Mouse (Mus musculus) layer of hippocampus, adult 9-10 months (tissue): ENCODE measurements at regions not wholly inside any gene's neighbourhood (a gene's known extent, or its start where the extent isn't known, plus 50 kb on each side); places are given as distances from the start of the nearest gene placed in this dataset.

Source experiments
- DNase-seq: peaks from one replicate; pipeline ENCODE4 v3.0.0; 2022; ENCODE audit warnings: low spot score

DNA sequence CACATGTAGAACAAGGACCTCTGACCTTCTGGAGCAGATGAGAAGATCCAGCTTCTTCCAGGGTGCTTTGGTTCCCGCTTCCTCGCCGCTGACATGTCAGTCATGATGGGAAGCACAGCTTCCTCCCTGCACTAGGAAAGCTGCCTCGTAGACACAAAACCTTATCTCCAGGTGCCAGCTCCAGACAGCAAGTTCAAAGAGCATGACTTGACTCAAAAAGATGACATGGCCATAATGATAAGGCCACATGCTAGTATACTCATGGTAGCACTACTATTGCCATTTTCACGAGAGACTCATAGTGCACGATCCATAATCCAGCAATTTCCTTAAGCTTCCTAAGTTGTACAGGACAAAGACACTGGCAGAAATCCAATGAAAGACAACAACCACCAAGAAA, 272.1 kb downstream of the Gm9195 start:
- no peak for DNase-seq

DNA sequence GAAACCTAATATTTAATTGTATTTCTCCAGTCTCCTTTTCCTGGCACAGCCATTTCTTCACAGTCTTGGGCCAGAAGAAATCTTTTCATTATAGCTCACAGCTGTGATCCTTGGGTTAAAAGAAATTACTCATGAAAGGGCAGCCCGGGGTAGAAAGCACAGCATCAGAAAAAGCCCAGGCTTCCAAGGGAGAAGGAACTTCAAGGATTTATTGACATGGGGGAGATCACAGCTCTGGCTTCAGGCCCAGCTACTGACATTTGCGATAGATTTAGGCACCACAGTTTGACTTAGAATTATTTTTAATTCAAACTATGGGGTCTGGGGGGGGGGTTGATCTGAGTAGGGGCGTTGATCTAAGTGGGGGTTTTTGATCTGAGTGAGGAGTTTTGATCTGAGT, 291.3 kb downstream of the Gm9195 start:
- DNase-seq: no peak

DNA sequence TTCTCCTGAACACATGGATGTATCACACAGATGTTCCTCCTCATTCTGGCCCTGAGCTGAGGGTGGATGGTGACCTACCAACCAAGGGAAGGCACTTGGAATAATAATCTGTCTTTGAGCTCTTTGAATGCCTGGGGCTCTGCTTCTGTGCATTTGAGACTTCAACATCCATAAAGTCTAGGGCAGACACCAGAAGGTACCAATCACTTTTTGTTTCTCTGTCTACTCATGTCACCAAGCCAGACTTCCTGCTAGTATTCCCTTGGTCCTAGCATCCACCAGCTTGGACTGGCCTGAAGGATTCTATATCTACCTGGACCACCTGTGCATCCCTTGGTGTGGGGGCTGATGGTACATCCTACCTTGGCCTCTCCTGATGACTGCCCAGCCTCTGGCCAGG, 291.7 kb downstream of the Gm9195 start:
- no peak for DNase-seq

GRCm38 (mm10) chr14:72197972-72198371, 293.7 kb downstream of the Gm9195 start:
- DNase-seq: no peak

DNA sequence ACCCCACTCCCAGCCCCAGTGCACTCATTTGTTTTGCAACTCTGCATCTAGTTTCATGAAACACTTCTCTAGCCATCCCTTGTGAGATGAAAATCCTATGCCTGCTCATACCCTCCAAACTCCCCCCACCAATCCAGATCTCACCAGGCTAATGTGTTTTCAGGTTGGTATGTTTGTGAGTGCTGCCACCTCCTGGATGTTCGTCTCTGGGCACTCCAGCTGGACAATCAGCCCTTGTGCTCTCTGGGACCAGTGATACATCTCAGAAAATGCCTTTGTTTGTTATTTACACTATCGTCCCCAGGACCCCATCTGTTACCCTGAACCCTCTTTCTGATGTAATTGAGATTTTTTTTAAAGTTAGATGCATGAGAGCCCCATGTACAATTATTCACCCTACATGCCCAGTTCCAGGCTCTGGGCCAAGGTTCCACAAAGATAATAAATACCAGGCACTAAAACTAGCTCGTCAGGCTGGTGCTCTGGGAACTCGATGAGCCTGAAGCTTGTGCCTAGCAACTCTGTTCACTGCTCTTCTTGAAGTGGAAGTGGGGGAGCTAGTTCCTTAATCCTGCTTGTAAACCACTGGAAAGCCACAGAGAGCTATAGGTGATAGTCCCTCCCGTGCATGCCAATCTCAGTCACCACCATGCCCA, 304.2 kb downstream of the Gm9195 start:
- peak; percentile 37 for DNase-seq

DNA sequence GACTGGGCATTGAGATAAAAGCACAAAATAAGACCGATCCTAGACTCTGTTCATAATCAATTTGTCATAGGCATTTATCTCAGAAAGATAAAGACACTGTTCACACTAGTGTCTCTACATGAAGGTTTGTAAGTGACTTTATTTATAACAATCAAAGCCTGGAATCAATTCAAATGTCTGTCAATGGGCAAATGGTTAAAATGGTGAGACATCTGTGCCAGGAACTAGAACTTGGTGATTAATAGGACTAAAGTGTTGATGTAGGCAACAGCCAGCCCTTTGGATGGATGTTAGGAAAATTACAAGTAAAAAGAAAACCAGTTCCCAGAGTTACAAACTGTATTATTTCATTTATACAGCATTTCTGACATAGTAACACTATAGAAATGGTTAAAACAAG, 315.9 kb downstream of the Gm9195 start:
- DNase-seq: peak; percentile 42

GRCm38 (mm10) chr14:72172549-72173405, 318.9 kb downstream of the Gm9195 start:
- no peak for DNase-seq

GRCm38 (mm10) chr14:72171777-72172176, 319.9 kb downstream of the Gm9195 start:
- no peak for DNase-seq

- DNase-seq: no peak
Measured at GRCm38 (mm10) chr14:72158537-72159323, 332.9 kb downstream of the Gm9195 start.

- no peak for DNase-seq
Measured at GRCm38 (mm10) chr14:72155197-72155907, 336.3 kb downstream of the Gm9195 start.

DNA sequence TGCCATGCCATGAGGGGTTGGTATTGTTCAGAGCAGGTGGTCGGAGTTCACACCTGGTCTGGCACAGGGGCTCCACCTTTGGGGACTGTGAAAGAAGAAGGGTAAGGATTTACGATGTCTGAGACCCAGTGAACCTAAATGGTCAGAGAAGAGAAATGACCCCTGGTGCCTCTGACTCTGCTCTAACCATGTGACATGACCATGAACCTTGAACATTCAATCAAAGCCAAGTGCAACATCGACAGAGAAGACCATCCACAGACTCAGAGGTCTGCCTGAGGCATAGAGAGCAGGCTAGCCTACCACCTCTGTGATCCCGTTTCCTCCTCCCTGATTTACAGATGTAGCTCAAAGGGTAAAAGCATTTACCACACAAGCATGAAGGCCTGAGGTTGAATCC, 340.0 kb downstream of the Gm9195 start:
- DNase-seq: no peak

DNA sequence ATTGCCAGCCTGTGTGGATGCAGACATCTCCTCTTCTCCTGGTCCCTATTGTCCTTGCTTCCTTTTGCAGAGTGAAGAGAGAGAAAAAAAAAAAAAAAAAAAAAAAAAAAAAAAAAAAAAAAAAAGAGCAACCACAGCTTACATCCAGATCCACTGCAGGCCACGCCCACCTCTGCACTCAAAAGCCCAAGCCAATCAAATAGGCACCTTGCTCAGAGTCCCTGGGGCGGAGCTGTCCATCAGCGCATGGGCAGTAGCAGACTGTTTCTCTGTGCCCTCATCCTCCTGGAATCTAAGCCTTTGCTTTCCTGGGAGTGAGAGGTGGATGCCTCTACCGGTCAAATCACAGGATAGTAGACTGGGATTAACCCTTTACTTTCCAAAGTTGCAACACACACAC, 342.2 kb downstream of the Gm9195 start:
- DNase-seq: no peak

DNA sequence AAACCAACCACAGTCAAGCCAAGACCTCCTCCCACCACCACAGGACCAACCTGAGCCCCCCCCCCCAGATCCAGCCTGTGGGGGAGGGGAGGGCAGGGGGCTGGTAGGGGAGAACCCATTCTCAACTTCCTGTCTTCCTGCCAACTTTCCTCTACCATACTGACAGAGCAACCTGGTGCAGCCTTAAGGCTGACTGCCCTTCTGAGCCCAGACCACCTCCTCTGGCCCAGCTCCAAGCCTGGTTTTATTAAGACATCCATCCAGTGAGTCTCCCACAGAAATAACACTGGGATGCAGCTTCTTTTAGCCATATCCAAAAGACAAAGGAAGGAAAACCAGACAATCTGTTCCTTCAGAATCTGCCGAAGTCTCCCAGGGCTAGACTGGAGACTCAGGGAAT, 342.8 kb downstream of the Gm9195 start:
- DNase-seq: no peak

GRCm38 (mm10) chr14:72146381-72146780, 345.3 kb downstream of the Gm9195 start:
- no peak for DNase-seq

- no peak for DNase-seq
Measured at GRCm38 (mm10) chr14:72142883-72143487, 348.7 kb downstream of the Gm9195 start.

- no peak for DNase-seq
Measured at GRCm38 (mm10) chr14:72141136-72141535, 350.5 kb downstream of the Gm9195 start.

DNA sequence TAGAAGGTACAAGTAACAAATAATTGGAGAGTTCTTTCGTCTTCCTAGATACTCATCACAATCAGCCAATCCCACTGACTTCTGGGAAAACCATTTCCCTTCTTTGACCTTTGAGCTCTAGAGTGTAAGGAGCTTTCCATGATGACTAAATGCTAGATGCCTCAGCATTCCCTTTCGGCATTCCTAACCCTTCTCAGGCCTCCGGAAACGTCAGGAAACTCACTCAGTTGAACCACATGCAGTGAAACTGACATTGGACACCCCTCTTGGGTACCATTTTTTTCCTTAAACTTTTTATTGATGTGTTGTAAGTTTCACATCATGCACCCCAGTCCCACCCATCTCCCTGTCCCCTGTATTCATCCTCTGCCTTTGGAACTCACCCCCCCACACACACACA, 361.5 kb downstream of the Gm9195 start:
- no peak for DNase-seq

- DNase-seq: no peak
Measured at GRCm38 (mm10) chr14:72121786-72122185, 369.9 kb downstream of the Gm9195 start.

DNA sequence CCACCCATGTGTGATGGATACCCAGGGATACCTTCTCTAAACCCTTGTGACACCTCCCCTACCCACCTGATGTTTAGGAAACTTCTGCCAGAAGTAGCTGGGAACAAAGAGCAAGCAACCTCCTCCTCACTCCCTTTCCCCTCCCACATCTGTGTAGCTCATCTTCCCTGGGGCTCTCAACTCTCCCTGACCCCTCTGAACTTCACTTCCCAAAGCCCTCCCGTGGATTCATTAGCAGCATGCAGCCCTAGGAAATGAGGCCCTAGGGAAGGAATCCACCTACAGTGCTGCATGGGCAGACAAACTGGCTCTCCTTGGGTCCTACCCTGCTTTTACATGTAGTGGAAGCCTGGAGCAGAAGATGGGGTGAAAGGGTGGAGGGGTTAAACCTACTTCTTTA, 370.6 kb downstream of the Gm9195 start:
- DNase-seq: no peak

DNA sequence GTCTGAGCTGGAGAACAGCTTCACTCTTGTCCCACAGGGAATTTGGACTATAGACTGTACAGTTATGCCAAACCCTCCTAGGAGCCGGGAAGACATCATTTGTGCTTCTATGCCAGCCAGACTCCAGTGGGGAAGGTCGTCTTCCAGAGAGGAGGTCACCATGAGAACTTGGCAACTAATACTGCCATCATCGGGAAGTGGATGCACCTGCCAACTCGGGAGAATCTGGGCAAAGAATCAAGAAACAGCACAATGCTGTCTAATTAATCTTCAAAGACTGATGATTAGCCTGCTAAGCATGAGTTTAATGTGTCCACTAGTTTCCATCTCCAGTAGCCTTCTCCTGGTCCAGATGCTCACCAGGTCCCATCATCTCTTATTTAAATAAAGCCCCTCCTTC, 374.8 kb downstream of the Gm9195 start:
- peak; percentile 10 for DNase-seq

GRCm38 (mm10) chr14:72113377-72113993, 378.2 kb downstream of the Gm9195 start:
- no peak for DNase-seq
